Mouse (Mus musculus) CH12.LX (cell line): ENCODE data around the gene Lrp3. TPM values are rescaled to one million over a fixed set of nuclear protein-coding genes. Genes with fewer than 3 reads are reported as not detected.

Experiments
- DNase-seq: peaks from one replicate; pipeline ENCODE4 v3.0.0-alpha.2; 2013; ENCODE audit errors: extremely low read depth
- H3K27ac ChIP-seq: 2 replicates; pipeline ENCODE4 v1.5.1; 2012; ENCODE audit warnings: low read depth, mild to moderate bottlenecking, control low read depth, moderate library complexity; ENCODE audit not compliant: insufficient read depth
- H3K27me3 ChIP-seq: replicated peaks from 2 replicates; pipeline ENCODE3; 2012; ENCODE audit warnings: inconsistent platforms
- H3K36me3 ChIP-seq, 2 experiments: replicated peaks in 1 of 2; 2 replicates each; pipeline versions ENCODE3 to v1.6.1; 2012; ENCODE audit warnings: inconsistent platforms in 1 of 2, low read length in 1 of 2, mild to moderate bottlenecking in 1 of 2, mixed read lengths in 1 of 2, moderate library complexity in 1 of 2; ENCODE audit not compliant: control insufficient read depth in 1 of 2, insufficient read depth in 1 of 2
- H3K4me1 ChIP-seq, 2 experiments: 2 replicates each; pipeline ENCODE4 v1.6.1; 2012; ENCODE audit warnings: inconsistent platforms in 1 of 2, moderate library complexity in 1 of 2; ENCODE audit not compliant: insufficient read depth in 2 of 2, control insufficient read depth in 1 of 2
- H3K4me2 ChIP-seq: 2 replicates; pipeline ENCODE4 v1.6.1; 2012; ENCODE audit warnings: low read depth, mild to moderate bottlenecking, control low read depth; ENCODE audit not compliant: poor library complexity, insufficient read depth, severe bottlenecking
- H3K4me3 ChIP-seq, 3 experiments: fragments of 150-350 bp in 1 of 3; sonication (generic) in 1 of 3; replicated peaks in 1 of 3; 2 replicates each; pipeline versions ENCODE3 to v1.5.1; 2011 to 2012; ENCODE audit warnings: low read depth in 2 of 3, low read length in 2 of 3, mild to moderate bottlenecking in 2 of 3, moderate library complexity in 2 of 3, control low read depth in 1 of 3, improper control_type of control experiment in 1 of 3, inconsistent platforms in 1 of 3, mixed read lengths in 1 of 3; ENCODE audit not compliant: poor library complexity in 1 of 3
- H3K79me2 ChIP-seq: replicated peaks from 2 replicates; pipeline ENCODE4 v1.6.1; 2012; ENCODE audit warnings: mild to moderate bottlenecking, moderate library complexity; ENCODE audit not compliant: control insufficient read depth, poor library complexity, insufficient read depth, severe bottlenecking; ENCODE audit errors: extremely low read depth
- H3K9ac ChIP-seq: 2 replicates; pipeline ENCODE4 v1.6.1; 2012; ENCODE audit warnings: low read depth, mild to moderate bottlenecking, control low read depth, moderate library complexity; ENCODE audit not compliant: insufficient read depth
- H3K9me3 ChIP-seq: replicated peaks from 2 replicates; pipeline ENCODE3; 2012; ENCODE audit warnings: low read length, inconsistent platforms, mixed read lengths
- BHLHE40 ChIP-seq: IDR thresholded peaks from 2 replicates; pipeline ENCODE4 v1.6.1; 2011; ENCODE audit warnings: mild to moderate bottlenecking, low read depth, low read length, improper control_type of control experiment
- CHD1 ChIP-seq: IDR thresholded peaks from 2 replicates; pipeline ENCODE4 v1.6.1; 2012; ENCODE audit warnings: low read depth, low read length, improper control_type of control experiment, inconsistent platforms
- CTCF ChIP-seq, 2 experiments: IDR thresholded peaks in 1 of 2; conservative IDR thresholded peaks in 1 of 2; 2 replicates each; pipeline ENCODE4 v1.5.1; 2011 to 2012; ENCODE audit warnings: low read depth in 2 of 2, low read length in 2 of 2, improper control_type of control experiment in 1 of 2, inconsistent platforms in 1 of 2, mild to moderate bottlenecking in 1 of 2, moderate library complexity in 1 of 2
- ELF1 ChIP-seq: IDR thresholded peaks from 2 replicates; pipeline ENCODE4 v1.6.1; 2014; ENCODE audit warnings: low read depth, mild to moderate bottlenecking, inconsistent platforms, low read length, improper control_type of control experiment
- EP300 ChIP-seq: IDR thresholded peaks from 2 replicates; pipeline ENCODE4 v1.6.1; 2011; ENCODE audit warnings: low read length, improper control_type of control experiment
- ETS1 ChIP-seq: conservative IDR thresholded peaks from 2 replicates; pipeline ENCODE4 v1.6.1; 2012; ENCODE audit warnings: low read depth, mild to moderate bottlenecking, inconsistent platforms, low read length, improper control_type of control experiment, moderate library complexity
- HCFC1 ChIP-seq: IDR thresholded peaks from 2 replicates; pipeline ENCODE4 v1.6.1; 2012; ENCODE audit warnings: low read depth, mild to moderate bottlenecking, inconsistent platforms, low read length, improper control_type of control experiment
- MAFK ChIP-seq: IDR thresholded peaks from 2 replicates; pipeline ENCODE4 v1.6.1; 2011; ENCODE audit warnings: low read length, improper control_type of control experiment; ENCODE audit not compliant: insufficient replicate concordance
- MEF2A ChIP-seq: IDR thresholded peaks from 2 replicates; pipeline ENCODE4 v1.6.1; 2014; ENCODE audit warnings: low read depth, mild to moderate bottlenecking, inconsistent platforms, low read length, improper control_type of control experiment, borderline replicate concordance
- MXI1 ChIP-seq: IDR thresholded peaks from 2 replicates; pipeline ENCODE4 v1.6.1; 2011; ENCODE audit warnings: mild to moderate bottlenecking, low read depth, low read length, improper control_type of control experiment
- NELFE ChIP-seq: IDR thresholded peaks from 2 replicates; pipeline ENCODE4 v1.6.1; 2011; ENCODE audit warnings: low read depth, low read length, improper control_type of control experiment
- NRF1 ChIP-seq: IDR thresholded peaks from 2 replicates; pipeline ENCODE4 v1.6.1; 2014; ENCODE audit warnings: low read depth, mild to moderate bottlenecking, inconsistent platforms, low read length, improper control_type of control experiment, moderate library complexity
- PAX5 ChIP-seq: IDR thresholded peaks from 2 replicates; pipeline ENCODE4 v1.6.1; 2012; ENCODE audit warnings: low read length, inconsistent platforms, mixed read lengths
- POLR2A ChIP-seq: IDR thresholded peaks from 2 replicates; pipeline ENCODE4 v1.6.1; 2011; ENCODE audit warnings: low read depth, mild to moderate bottlenecking, improper control_type of control experiment, low read length
- POLR2AphosphoS2 ChIP-seq: IDR thresholded peaks from 2 replicates; pipeline ENCODE4 v1.6.1; 2011; ENCODE audit warnings: low read depth, low read length, improper control_type of control experiment
- RAD21 ChIP-seq: IDR thresholded peaks from 2 replicates; pipeline ENCODE4 v1.6.1; 2011; ENCODE audit warnings: low read depth, mild to moderate bottlenecking, low read length, improper control_type of control experiment, moderate library complexity
- SMC3 ChIP-seq: IDR thresholded peaks from 2 replicates; pipeline ENCODE4 v1.6.1; 2011; ENCODE audit warnings: low read depth, low read length, improper control_type of control experiment
- TCF12 ChIP-seq: IDR thresholded peaks from 2 replicates; pipeline ENCODE4 v1.6.1; 2014; ENCODE audit warnings: low read depth, mild to moderate bottlenecking, inconsistent platforms, low read length, improper control_type of control experiment
- USF1 ChIP-seq: IDR thresholded peaks from 2 replicates; pipeline ENCODE4 v1.6.1; 2014; ENCODE audit warnings: low read depth, mild to moderate bottlenecking, inconsistent platforms, low read length, improper control_type of control experiment
- USF2 ChIP-seq: conservative IDR thresholded peaks from 2 replicates; pipeline ENCODE4 v1.6.1; 2011; ENCODE audit warnings: low read depth, low read length, improper control_type of control experiment
- ZC3H11A ChIP-seq: IDR thresholded peaks from 2 replicates; pipeline ENCODE4 v1.6.1; 2012; ENCODE audit warnings: low read depth, mild to moderate bottlenecking, inconsistent platforms, low read length, improper control_type of control experiment
- ZKSCAN1 ChIP-seq: IDR thresholded peaks from 2 replicates; pipeline ENCODE4 v1.6.1; 2012; ENCODE audit warnings: low read depth, inconsistent platforms, low read length, improper control_type of control experiment, borderline replicate concordance
- ZMIZ1 ChIP-seq: IDR thresholded peaks from 2 replicates; pipeline ENCODE4 v1.6.1; 2012; ENCODE audit warnings: low read depth, mild to moderate bottlenecking, inconsistent platforms, low read length, improper control_type of control experiment
- dilution Hi-C: fragments of 300-500 bp; cut with MboI; formaldehyde crosslinking; loops from 2 replicates; pipeline ENCODE4 v1.14.3; 2020; ENCODE audit warnings: low sequenced_read_pairs; ENCODE audit not compliant: extremely low pct_unique_long_range_greater_than_20kb, extremely low pct_ligation_motif_present
- in situ Hi-C: fragments of 300-500 bp; cut with MboI; formaldehyde crosslinking; loops from 3 replicates; pipeline ENCODE4 v1.14.3; 2019; ENCODE audit warnings: low sequenced_read_pairs, low pct_ligation_motif_present, low pct_unique_long_range_greater_than_20kb, mixed read lengths
- polyA plus RNA-seq: library from polyadenylated mRNA; unstranded; fragments of >175 nt; gene quantifications from 2 replicates; pipeline ENCODE4 v1.2.1, GENCODE M21; 2012; ENCODE audit warnings: low read depth; ENCODE audit not compliant: insufficient read length
- total RNA-seq, 2 experiments: library from RNA; depleted of rRNA; stranded (reverse); fragments of 300-350 nt in 1 of 2; fragments of >200 nt in 1 of 2; gene quantifications; 2 replicates each; pipeline ENCODE4 v1.2.3; 2012 to 2014

Gene Lrp3
- total and polyA plus RNA-seq, 3 experiments = not detected

DNA sequence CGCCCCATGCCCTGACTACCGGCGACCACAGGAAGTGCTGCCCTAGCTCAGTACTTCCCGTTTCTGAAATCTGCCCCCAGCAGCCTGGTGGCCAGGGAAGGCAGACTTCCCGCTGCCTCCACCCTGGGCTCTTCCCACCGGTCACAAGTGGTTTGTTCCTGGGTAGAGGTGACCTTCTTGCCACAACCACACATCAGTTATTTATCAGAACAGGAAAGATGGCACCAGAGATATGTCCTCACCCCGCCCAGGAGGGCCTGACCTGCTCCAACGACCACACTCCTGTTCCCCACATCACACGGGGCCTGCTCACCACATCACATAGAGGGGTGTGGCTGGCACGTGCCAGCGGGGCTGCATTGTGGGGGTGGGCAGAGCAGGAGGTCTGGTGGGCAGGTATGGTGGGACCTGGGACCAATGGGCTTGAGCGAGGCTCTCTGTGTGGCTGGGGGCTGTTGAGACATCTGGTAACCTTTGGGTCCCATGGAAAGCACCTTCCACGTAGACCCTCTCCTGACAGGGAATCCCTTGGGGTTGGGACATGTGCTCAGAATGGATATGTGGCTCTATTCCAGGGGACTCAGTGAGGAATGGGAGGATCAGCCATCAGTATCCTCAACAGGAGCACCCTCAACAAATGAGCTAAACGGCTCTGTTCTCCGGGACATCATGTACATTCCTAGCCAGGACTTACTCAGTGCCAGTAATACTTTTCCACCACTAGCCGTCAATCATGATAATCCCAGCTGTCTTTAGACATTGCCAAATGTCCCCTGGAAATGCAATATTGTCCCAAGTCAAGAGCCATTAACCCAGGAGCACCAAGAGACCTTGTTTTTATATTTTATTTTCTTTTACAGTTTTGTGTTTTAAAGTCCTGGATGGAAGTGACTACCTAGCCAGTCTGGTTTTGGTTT lies 58.5 kb downstream of the Lrp3 start:
- no peaks in the 10 kb centered on the region for H3K36me3 ChIP-seq
- H3K9me3 ChIP-seq = peaks cover 14% of the 10 kb centered on the region
- H3K4me2 ChIP-seq = peak overlapping the region; percentile 12; the same call in 1 of the 2 replicates
- no peak overlapping the region for H3K4me3 ChIP-seq
- in situ Hi-C loops (no loop called here), dilution Hi-C loops (no loop called here)
- TF ChIP-seq ELF1 (peak; percentile 63), PAX5 (no peak), POLR2A (peak; percentile 45; the same call in 1 of the 2 replicates), BHLHE40 (peak; percentile 69), ZC3H11A (no peak)
- no peak overlapping the region for H3K9ac ChIP-seq
- peaks cover 8 to 28% of the 10 kb centered on the region in 2 experiments for H3K4me1 ChIP-seq
- DNase-seq = no peak
- H3K27ac ChIP-seq = no peak overlapping the region
- H3K27me3 ChIP-seq = no peaks in the 10 kb centered on the region
- H3K79me2 ChIP-seq = no peaks in the 10 kb centered on the region

DNA sequence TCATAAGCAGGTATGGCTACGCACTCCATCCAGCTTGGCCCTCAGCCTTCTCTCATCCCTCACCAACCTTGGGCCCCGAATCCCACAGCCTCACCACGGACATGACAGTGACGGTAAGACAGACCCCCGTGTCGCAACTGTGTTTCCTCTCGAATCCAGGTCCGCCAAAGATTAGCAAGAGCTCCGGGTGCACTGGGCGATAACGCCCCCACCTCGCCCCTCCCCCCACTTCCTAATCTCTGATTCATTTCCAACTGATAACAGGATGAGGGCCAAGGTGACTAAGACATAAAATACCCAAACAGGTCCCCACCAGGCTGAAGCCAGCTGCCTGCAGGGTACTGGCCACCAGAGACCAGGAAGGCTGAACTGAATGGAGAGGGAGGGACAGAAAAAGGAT lies 60.8 kb downstream of the Lrp3 start:
- no peak overlapping the region for H3K27ac ChIP-seq
- no peaks in the 10 kb centered on the region for H3K27me3 ChIP-seq
- DNase-seq = no peak
- TF ChIP-seq ZMIZ1 (no peak), CHD1 (no peak), TCF12 (no peak), ZKSCAN1 (no peak), RAD21 (no peak), MAFK (no peak), CTCF (conservative IDR thresholded peaks at IDR 0.05 in 1 of 2, IDR thresholded peaks at IDR 0.05 in 1 of 2; ENCODE audit: low read depth in 2 of 2, low read length in 2 of 2) (no peak), NRF1 (no peak), MEF2A (no peak), USF1 (no peak), NELFE (no peak), POLR2AphosphoS2 (no peak), HCFC1 (no peak), USF2 (no peak), ETS1 (no peak), EP300 (no peak), MXI1 (no peak), POLR2A (no peak), SMC3 (no peak)
- no peak overlapping the region for H3K9ac ChIP-seq
- peaks cover 13 to 35% of the 10 kb centered on the region in 2 experiments for H3K4me1 ChIP-seq
- in situ Hi-C loops = no loop called here
- dilution Hi-C loops = no loop called here
- H3K79me2 ChIP-seq = no peaks in the 10 kb centered on the region
- H3K4me3 ChIP-seq = no peak overlapping the region
- no peaks in the 10 kb centered on the region for H3K36me3 ChIP-seq
- H3K4me2 ChIP-seq = no peak overlapping the region
- peaks cover 8% of the 10 kb centered on the region for H3K9me3 ChIP-seq
